ENCODE assay signal across 14 mouse cellular contexts in genomic region chr6:24602351-24602750, GRCm38 (mm10). TPM values are rescaled to one million over a fixed set of nuclear protein-coding genes. Genes with fewer than 3 reads are reported as not detected.
"Had no signal": no experiment of that assay in that cellular context is flagged by ENCODE, and none has a peak within 500 bp of the region (broad histone marks: within the 10 kb centered on the region; RNA-seq: fewer than 3 reads in every experiment).

No protein-coding gene starts in this region.

- H3K4me2 ChIP-seq: liver, embryonic 13.5 days; midbrain, embryonic 13.5 days; neural tube, embryonic 12.5 days had no signal

- H3K36me3 ChIP-seq: limb, embryonic 10.5 days; liver, embryonic 13.5 days; midbrain, embryonic 13.5 days; neural tube, embryonic 12.5 days had no signal

- H3K27me3 ChIP-seq: liver, embryonic 13.5 days; midbrain, embryonic 13.5 days; neural tube, embryonic 12.5 days had no signal

- DNase-seq: kidney, postnatal 25 days; liver, embryonic 13.5 days; liver, postnatal 0 days; thymus, adult 18-20 months; thymus, postnatal 14 days had no signal

- H3K4me3 ChIP-seq: left cerebral cortex, adult 2 months; limb, embryonic 10.5 days; liver, embryonic 13.5 days; midbrain, embryonic 13.5 days; neural tube, embryonic 12.5 days had no signal

- H3K9me3 ChIP-seq: limb, embryonic 10.5 days; liver, embryonic 13.5 days; midbrain, embryonic 13.5 days; neural tube, embryonic 12.5 days had no signal

- H3K9ac ChIP-seq: liver, embryonic 13.5 days; liver, postnatal 0 days; midbrain, embryonic 13.5 days; neural tube, embryonic 12.5 days had no signal

- H3K27ac ChIP-seq: left cerebral cortex, adult 2 months; limb, embryonic 10.5 days; liver, embryonic 13.5 days; midbrain, embryonic 13.5 days; neural tube, embryonic 12.5 days had no signal

- ATAC-seq: midbrain, embryonic 13.5 days had no signal

- H3K4me1 ChIP-seq: limb, embryonic 10.5 days; liver, embryonic 13.5 days; neural tube, embryonic 12.5 days had no signal

RNA-seq across cellular contexts. Expression of gene Lmod2, which starts 4.8 kb away (rescaled TPM):
- total RNA-seq: layer of hippocampus, postnatal 25 days; left cerebral cortex, adult 2 months; left cerebral cortex, postnatal 14 days; megakaryocyte progenitor cell, adult 5-6 weeks; midbrain, postnatal 0 days; neutrophil, adult 5-6 weeks had no signal
- polyA plus RNA-seq: midbrain, embryonic 13.5 days; midbrain, postnatal 0 days; neural tube, embryonic 12.5 days had no signal
